Mouse (Mus musculus): ENCODE measurements around the gene Gm11116.

GRCm38 (mm10) chr5:88153999-88154398 lies 42.7 kb upstream of the Gm11116 start, which contains the start of gene Gm11115:
- TF ChIP-seq CTCF (IDR thresholded peaks at IDR 0.05; ENCODE audit: control insufficient read depth, insufficient read depth, low read length) = no peak
- TF ChIP-seq POLR2A (IDR thresholded peaks at IDR 0.05; ENCODE audit: borderline replicate concordance, control insufficient read depth, low read depth, low read length) = no peak

Data from bone marrow, adult 2 months (tissue).